Mouse (Mus musculus): ENCODE measurements around the gene Nmrk2.

- no peak for TF ChIP-seq CTCF (IDR thresholded peaks at IDR 0.05; ENCODE audit: insufficient read depth, low read depth, low read length)
- TF ChIP-seq POLR2A (IDR thresholded peaks at IDR 0.05; ENCODE audit: insufficient read depth, low read depth, low read length), result no peak
Measured at GRCm38 (mm10) chr10:81190912-81191321, 10.9 kb downstream of the Nmrk2 start.
